Mouse (Mus musculus) ES-Bruce4 (cell line): ENCODE data around the gene Olfr1511.
"Not testable (repeated sequence)": the region's sequence is repeated elsewhere in the genome, so short reads cannot be mapped to it uniquely, and the experiment has no call there.

ENCODE experiments used
- CTCF ChIP-seq: IDR thresholded peaks from one replicate; pipeline ENCODE4 v1.8.1; 2011; ENCODE audit warnings: low read depth, low read length
- EP300 ChIP-seq: IDR thresholded peaks from 2 replicates; pipeline ENCODE4 v1.6.1; 2011; ENCODE audit warnings: low read depth, low read length; ENCODE audit not compliant: insufficient read depth
- POLR2A ChIP-seq: IDR thresholded peaks from one replicate; pipeline ENCODE4 v1.8.1; 2011; ENCODE audit warnings: low read length; ENCODE audit not compliant: insufficient read depth

DNA sequence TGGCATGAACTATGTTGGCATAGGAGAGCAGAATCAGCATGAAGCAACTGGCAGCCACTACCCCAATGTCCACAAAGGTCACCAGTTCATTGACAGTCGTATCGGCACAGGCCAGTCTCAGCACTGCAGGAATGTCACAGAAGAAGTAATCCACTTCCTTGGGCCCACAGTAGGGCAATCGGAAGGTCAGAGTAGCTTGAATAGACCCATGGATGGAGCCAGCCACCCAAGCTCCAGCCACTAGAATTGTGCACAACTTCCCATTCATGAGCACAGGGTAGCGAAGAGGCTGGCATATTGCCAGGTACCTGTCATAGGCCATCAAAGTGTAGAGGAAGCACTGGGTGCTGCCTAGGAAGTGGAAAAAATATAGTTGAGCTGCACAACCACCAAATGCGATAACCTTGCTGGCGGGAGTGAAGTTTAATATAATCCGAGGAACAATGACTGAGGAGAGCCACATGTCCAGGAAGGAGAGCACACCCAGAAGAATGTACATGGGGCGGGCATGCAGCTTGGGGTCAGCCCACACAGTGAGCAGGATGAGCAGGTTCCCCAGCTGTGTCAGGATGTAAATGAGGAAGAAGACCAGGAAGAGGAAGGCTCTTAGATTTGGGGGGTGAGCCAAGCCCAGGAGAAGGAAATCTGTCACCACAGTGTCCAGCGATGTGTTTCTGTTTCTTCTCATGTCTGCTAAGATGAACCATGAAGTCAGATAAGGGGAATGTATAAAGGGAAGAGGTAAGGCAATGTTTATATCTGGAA, 6.9 kb downstream of the Olfr1511 start:
- not testable (repeated sequence) for TF ChIP-seq CTCF, EP300, POLR2A
